Mouse (Mus musculus) natural killer cell, adult 2 months (primary cell): Measurements from ENCODE around the gene Camkk1.

Experiments
- DNase-seq, 2 experiments: peaks; one replicate each; pipeline ENCODE4 v3.0.0; 2022; ENCODE audit warnings: low spot score in 2 of 2

Camkk1 gene

DNA sequence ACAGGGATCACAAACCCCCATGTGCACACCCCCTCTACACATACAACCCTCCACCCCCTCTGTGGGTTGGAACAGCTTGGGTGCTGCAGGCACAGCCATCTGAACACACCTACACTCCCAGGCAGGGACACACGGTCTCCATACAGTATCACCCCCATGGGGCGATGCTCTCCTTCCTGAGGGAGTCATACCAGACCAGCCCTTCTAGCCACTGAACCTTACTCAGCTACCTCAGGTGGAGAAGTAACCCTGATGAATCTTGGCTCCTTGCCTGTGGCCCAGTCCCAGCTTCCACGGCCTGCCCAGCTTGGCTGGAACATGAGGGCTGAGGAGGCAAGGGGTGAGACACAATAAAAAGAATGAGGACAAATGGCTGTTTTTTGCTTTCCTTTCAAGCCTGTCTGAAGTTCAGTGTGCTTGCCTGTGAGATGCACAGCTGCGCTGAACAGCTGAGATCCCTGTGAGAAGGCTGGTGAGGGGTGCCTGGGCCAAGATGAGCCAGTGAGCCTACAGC is 3.9 kb upstream of the Camkk1 start:
- no peak for DNase-seq

DNA sequence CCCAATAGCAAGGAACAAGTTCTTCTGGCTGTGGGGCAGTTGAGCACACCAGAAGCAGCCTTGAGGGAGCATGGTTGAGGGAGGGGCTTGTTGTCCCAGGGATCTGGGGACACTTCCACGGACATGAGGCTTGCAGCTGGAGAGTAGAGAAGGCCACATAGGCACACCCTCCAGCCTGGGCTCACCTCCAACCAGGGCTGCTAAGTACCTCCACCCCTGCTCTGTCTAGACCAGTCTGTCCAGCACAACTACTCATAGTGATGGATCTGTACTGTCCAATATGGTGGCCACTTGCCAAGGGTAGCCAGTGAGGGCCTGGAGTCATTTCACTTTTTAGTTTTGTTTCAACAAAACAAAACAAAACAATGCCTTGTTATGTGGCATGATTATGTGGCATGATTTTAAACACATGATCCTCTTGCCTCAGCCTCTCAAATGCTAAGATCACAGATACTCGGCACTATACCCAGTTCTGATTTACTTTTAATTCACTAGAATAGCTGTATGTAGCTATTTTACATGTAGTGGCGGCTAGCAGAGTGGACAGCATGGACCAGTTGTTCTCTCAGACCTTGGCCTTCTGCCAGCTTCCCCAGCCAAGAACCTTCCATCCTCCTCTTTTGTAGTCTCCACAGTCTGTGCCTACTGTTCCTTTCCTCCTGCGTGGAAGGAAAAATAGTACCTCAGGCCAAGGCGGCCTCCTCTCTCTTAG is 3.3 kb upstream of the Camkk1 start:
- DNase-seq, result no peak

DNA sequence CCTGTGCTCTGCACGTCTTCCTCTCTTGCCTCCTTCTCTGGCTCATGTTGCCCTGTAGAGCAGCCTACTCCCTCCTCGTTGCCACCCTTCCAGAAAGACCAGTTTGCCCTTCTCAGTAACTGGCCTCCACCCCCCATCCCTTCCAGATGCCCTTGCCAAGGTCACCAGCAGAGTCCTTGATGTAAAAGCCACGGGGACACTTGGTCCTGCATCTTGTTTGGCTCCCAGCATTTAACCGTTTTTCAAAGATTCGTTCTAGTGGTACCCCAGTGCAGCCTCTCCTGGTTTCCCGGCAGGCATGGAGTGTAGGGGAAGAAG is 2.7 kb upstream of the Camkk1 start:
- no peak for DNase-seq

DNA sequence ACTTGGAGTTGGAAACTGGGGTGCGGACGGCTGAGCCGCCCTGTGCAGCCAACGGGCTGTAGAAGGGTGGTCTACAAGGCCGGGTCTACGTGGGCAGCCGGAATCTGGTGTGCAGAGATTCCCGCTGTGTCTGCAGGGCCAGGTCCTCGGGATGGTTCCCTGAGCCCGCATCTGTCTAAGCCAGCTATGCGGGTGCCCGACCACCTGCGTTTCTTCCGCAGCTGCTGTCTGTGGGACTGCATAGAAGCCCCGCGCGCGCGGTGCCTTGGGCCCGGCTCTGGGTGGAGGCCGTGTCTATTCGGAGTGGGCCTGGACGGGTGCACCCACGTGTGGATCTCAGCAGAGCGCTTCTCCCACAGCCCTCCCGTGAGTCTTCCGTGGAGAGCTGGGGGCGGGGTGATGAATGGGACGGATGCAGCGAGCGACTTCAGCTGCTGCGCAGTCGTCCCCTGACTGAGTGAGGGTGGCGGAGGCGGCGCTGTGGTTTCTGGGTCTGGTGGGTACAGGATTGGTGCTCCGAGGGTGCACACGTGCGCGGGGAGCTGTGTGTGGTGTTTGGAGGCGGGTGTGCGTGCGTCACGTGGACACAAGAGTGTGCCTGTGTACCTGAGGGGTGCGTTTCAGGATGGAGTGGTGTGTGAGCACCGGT is 463 bp downstream of the Camkk1 start:
- DNase-seq, result peak; percentile 67 to 88

DNA sequence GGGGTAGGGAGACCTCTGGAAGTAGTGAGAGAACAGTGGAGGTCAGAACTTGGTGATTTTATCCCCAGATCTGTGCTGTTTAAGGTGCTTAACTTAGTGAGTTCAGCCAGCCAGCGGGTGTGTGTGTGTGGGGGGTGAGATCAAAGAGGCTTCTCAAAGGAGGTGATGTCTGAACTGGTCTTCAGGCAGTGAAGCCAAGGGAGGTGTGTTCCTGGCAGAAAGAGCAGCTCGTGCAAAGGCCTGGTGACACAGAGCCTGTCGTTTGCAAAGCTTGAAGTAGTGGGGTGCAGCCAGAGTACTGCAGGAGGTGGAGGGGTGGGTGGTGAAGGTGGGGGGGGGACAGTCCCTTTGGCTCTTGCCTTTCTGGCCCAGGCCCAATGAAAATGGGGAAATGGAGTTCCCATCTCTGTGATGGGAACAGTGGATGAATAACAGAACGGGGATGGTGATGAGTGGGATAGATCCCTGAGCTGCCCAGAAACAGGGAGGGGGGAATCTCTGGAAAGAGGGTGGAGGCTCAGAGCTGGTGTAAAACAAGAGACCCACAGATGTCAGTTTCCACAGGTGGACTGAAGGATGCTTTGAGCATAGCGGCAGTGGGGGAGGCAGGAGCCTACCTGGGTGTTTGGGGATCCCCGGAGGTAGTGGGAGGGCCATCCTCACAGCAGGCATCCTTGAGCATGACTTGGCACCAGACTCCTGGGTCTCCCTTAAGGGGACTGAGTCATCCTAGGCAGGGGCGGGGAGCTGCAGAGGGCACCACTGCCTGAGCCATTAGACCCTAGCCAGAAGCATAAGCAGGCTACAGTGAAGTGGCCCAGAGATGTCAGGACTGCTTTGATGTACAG is 2.4 kb downstream of the Camkk1 start:
- DNase-seq, result no peak

DNA sequence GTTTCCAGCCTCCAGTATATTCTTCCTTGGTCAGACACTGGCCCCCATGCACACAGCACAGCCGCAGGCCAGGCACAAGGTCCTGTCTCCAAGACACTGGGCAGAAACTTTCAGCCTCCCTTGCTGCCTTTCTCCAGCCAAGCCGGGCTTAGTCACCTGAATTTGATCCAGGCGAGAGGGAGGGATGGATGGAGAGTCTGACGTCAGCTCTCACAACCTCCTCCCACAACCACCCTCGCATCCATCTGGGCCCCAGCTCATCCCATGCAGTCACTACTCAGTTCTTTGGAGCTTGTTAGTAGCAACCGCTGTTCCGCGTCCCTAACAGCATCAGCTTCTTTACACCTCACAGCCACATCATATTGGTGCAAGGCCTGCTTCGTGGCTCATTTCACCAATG is 4.3 kb downstream of the Camkk1 start:
- DNase-seq, result no peak

DNA sequence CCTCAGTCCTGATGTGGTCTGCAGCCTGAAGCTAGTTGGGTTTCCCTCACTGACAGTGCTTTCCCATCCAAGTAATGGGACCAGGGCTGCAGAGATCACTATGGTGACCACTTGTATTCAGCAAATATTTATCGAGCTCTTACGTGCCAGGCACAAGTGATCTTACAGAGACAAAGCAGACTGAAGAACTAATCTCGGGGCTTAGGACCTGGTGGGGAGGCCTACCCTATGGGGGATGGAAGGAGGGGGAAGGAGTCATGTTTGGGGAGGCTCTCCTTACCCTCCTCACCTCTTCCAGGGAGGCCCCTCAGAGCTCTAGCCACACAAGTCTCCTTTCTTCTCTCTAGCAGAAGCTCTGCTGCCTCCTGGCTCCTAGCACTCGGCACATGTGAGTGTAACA is 5.0 kb downstream of the Camkk1 start:
- no peak for DNase-seq

DNA sequence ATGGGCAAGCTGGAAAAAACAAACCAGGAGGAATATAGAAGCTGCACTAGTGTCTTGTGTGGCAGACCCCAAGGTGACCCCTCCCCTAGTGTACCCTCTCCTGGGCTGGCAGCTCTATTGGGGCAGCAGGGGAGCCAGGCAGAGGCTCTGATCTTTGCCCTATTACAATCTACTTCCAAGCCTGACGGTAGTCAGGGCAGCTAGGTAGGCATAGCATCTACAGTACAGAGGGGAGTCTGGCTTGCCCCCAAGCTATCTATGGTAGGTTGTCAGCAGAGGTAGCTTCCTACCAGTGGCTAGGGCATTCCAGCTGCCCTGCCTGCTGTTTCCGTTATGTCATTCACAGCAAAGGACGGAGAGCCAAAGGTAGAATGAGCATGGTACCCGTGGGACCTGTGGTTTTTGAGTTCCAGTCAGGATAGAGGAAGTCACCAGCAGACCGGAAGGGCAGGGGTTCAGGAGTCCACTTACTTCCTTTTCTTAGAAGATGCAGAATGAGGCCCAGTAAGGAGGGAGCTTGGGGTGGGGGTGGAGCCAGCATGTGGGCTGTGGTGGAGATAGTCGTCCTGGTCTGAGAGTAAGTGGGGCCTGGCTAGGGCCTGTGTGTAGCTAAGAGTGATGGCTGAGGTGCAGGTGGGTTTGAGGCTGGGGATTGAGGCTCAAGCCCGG is 5.6 kb downstream of the Camkk1 start:
- peak; percentile 21 to 81 for DNase-seq

DNA sequence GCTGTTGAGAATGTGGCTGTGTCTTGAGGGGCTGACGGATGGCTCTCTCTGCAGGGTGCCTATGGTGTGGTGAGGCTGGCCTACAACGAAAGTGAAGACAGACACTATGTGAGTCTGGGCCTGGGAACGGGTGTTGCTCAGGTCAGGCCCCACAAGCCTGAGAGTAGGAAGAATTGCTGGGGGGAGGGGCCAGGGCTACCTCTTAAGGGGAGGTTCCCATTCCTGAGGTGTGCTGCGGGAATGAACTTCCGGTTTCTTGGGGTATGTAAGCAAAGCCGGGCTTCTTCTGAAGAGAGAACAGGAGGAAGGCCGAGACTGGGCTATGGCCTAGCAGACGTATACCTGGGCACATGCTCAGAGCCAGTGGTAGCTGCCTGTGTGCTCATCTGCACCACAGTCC is 8.2 kb downstream of the Camkk1 start:
- DNase-seq, result no peak

DNA sequence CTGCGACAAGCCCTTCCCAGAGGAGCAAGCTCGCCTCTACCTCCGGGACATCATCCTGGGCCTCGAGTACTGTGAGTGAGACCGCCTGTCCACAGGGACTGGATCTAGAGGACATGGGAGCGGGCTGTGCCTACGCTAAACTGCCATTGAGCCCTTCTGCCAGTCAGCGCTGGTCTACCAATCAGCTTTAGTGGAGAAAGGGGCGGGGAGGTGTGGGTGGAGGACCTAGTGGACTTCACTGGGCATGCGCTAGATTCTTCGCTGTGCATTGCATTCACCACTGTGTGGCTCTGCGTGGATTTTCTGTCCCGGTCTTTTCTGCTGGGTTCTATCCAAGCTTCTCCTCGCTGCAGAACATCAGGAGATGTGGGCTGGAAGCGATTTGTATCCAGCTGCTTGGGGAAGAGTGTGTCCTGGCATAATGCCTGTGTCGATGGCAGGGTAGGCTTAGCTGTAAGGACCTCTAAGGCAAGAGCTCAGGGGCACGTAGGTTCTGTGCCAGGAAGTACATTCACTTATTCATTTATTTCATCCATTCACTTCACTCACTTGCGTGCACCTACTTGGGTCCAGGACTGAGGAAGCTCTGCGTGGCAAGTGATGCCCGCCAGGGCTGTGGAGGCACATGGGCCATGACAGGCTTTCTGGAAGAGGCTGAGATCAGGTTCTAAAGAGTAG is 12.2 kb downstream of the Camkk1 start:
- DNase-seq, result peak; percentile 74 to 77

DNA sequence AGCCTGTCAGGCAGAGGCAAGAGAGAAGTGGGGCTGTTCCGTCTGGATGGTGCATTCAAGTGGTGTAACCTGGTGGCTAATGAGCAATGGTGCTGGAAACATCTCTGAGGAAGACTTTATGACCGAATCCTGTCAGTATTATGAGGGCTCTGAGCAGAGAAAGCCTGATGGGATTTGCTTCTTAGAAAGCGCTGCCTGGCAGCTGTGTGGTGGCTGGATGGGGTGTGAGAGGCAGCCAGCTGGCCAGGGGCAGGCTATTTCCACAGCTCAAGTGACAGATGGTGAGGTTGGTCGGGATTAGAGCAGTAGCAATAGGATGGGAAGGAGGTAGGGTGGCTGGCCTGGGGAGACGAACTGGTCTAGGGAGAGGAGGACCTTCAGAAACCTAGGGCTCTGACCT is 12.7 kb downstream of the Camkk1 start:
- DNase-seq, result no peak

DNA sequence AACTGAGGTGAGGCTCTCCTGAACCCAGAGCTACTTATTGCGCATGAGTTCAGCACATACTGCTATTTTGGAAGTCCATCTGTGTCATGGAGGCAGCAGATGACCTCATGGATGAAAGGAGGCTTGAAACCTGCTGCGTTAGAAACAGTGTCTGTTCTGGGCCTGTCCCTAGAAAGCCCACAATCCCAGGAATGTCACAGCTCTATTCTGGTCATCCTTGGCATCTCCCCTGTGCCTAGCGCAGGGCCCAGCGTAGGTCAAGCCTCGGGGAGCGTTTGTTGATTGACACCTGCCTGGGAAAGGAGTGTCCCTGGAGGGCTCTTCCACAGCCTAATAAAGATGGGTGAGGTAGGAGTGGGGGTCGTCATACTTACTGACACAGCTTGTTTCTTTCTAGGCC is 17.3 kb downstream of the Camkk1 start:
- no peak for DNase-seq

DNA sequence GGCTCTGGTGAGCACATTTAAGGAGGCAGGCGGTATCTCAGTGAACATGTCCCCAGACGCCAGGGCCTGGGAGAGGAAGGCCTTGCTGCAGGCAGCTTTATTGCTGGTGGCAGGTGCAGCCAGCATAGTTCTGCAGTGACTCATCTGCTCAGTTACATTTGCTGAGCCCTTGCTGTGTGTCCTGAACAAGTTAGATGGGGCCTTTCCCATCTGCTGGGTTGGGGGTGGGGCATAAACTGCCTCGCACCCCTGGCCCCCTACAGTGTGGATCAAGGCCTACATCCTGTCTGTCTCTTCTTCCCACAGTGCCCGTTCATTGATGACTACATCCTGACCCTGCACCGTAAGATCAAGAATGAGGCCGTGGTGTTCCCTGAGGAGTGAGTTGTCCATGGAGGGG is 18.1 kb downstream of the Camkk1 start:
- no peak for DNase-seq

DNA sequence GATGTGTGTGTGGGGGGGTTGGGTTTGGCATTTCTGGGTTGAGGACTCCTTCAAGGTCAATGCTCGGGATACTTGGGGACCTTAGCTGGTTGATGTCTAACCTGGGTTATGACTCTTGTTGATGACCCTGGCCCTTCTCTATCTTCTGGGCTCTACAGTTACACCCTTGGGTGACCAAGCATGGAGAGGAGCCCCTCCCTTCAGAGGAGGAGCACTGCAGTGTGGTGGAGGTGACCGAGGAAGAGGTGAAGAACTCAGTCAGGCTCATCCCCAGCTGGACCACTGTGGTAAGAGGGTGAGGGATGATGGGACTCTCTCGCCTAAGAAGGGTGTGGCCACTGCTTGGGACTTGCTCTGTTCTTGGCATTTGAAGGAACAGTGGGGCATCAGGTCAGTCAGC is 18.9 kb downstream of the Camkk1 start:
- no peak for DNase-seq

DNA sequence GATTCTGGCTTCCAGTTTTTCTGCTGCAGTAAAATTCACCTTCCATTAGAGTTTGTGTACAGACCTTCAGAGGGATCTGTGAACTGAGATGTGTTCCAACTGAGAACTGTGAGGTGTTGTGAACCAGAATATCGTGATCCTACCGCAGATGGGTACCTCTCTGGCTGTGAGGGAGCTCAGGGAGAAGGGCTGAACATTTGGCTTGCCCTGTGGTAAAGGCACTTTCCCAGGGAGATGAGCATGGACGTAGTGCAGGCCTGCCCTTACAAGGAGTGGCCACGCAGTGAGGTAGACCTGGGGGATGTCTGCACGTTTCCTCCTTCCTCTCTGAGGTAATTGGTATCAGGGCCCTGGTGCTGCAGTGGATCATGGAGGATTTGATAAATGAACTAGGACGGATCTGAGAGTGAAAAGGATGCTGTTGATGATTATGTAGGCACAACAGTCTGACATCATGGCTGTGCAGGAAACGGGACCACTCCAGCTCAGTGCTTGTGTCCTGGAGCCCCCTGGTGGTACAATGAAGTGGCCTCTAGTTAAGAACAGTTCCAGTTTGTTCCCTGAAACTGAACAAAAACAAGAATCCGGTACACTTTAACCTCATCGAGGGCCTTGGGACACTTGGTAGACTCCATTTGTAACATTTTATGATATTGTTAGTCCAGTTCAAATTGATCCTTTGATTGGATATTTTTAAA is 20.4 kb downstream of the Camkk1 start:
- DNase-seq, result peak; percentile 27 to 64

DNA sequence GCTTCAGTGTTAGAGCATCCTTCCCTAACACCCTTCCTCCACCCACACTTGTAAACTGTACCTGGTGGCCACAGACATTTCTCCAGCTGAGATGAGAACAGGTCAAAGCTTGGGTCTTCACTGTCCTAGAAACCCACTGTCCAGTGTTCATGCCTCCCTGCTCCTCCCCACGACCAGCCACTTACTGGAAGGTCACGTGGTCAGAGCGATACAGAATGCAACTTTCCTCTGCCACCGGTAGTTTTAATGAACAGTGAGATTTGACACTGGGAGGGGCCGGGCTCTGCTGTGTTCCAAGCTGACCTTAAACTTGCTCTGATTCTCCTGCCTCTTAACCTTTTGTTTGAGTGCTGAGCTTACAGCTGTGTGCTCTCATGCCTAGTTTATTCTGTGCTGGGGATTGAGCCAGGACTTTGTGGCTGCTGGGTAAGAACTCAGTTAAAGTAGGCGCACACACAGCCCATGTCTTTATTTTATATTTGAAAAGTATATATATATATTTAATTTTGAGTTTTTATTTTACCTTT is 25.5 kb downstream of the Camkk1 start:
- no peak for DNase-seq

DNA sequence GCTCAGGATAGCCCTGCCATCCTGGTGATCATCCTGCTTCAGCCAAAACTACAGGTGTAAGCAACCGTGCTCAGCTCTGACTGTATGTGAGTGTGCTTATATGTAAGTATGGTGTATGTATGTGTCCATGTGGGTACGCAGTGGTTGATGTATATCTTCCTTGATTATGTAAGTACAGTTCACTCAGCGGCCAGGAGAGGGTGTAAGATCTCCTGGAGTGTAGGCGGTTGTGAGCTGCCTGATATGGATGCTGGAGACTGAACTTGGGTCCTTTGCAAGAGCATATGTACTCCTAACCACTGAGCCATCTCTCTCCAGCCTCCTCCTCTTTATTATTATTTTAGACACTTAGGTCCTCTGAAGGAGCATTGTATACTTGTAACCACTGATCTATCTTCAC is 26.0 kb downstream of the Camkk1 start:
- DNase-seq, result no peak

DNA sequence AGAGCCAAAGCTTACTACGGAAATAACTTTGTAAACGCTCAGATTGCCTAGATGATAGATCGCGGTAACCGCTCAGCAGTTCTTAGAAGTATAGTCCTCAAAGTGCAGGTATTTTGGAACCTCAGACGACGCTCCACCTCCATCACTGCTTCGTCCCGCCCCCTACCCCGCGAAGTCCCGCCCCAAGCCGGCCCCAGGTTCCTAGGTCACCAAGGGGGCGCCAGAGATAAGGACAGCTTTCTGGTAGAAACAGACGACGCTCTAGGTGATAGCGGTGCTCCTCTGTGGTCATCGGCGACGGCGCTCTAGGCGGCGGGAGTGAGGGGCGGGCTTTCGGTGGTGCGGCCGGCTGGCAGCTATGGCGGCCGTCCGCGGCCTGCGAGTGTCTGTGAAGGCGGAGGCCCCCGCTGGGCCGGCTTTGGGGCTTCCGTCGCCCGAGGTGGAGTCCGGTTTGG is 28.8 kb downstream of the Camkk1 start, which contains the start of gene Ncbp3:
Gene Ncbp3 (plus strand): TSS at position 242 of the 455 bp plus-strand sequence.
- peak; percentile 98 for DNase-seq

DNA sequence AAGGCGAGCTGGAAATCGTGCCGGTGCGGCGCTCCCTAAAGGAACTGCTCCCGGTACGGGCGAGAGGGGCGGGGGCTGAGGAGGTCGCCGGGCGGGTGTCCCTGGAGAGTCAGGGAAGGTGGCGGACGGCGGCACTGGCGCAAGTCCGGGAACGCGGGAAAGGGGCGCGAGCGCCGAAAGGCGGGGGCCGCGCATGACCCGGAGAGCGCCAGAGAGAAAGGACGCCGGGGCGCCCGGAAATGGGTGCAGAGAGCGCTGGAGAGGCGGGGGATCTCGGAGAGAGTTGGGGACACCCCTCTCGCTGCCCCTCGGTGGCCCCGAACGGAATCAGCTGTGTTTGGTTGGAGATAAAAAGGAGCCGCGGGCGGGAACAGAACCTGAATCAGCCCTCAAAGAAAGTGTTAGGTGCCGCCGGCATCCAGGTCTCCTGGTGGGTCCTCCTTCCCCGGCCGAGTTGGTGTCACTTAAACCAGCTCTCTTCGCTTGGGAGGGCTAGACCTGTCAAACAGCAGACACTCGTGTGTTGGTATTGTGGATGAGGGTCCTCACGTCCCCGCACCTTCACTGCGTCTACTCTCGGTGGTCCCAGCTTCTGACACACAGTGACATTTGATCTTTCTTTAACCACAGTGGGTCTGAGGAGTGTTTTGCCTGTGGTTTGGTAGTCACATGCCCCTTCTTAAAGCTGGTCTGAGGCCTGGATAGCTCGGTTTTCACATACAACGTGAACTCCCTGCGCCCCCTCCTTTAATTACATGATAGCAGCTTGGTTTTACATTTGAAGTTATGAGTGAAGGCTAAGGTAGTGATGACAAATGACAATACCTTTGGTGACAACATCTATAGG is 29.4 kb downstream of the Camkk1 start:
- no peak for DNase-seq

DNA sequence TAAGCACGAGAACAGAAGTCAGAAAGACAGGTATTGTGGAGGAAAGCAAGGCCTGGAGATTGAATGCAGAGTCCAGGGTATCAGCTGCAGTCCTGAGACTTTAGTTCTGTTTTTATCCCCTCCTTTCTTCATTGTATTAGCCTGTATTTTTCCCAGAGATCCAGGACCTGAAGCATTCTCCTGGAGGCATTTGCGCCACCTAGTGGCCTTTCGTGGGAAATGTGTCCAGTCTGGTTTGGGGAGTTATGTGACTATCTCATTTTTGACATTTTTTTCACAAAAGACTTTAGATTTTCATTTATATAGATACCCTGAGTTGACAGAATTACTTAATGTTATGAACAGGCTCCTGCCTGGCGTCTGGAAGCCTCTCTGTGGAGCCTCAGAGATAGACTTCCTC is 30.5 kb downstream of the Camkk1 start:
- DNase-seq, result peak; percentile 40 to 57
